Mouse (Mus musculus) liver, embryonic 14.5 days (tissue): Measurements from ENCODE around the gene Gadl1.

Experiments used
- CTCF ChIP-seq: IDR thresholded peaks from 2 replicates; pipeline ENCODE4 v1.5.1; 2016; ENCODE audit warnings: antibody characterized with exemption, low read depth, control low read depth
- EP300 ChIP-seq: IDR thresholded peaks from 2 replicates; pipeline ENCODE4 v1.6.1; 2016; ENCODE audit warnings: antibody characterized with exemption, low read depth

- TF ChIP-seq CTCF (peak; percentile 57), EP300 (no peak)
These were observed 28.1 kb upstream of the Gadl1 start for GRCm38 (mm10) chr9:115881137-115881536.
